Mouse (Mus musculus) left cerebral cortex, postnatal 4 days (tissue): ENCODE results near the gene Mgst3. TPM values are rescaled to one million over a fixed set of nuclear protein-coding genes. Genes with fewer than 3 reads are reported as not detected.
A peak's percentile ranks its signal among the peaks of the same experiment; 100 is the strongest.

ENCODE experiments used
- DNase-seq: peaks from one replicate; pipeline ENCODE4 v3.0.0-alpha.2; 2022
- intact Hi-C: fragments of 180-260 bp; cut with DNase I; formaldehyde crosslinking; loops from one replicate; pipeline ENCODE4 v1.15.1; 2025
- total RNA-seq, 2 experiments: library from RNA; stranded (reverse); gene quantifications; 2 replicates each; pipeline ENCODE4 v1.2.3; 2021

Gene Mgst3
- 100 to 1,000 TPM; 119 to 121 TPM for total RNA-seq

GRCm38 (mm10) chr1:167393683-167394492 lies at the start of gene Mgst3:
TSS of gene Mgst3 (minus strand) at chr1:167393841.
- intact Hi-C loops = no loop called here
- peak; percentile 95 for DNase-seq

- intact Hi-C loops = no loop called here
- DNase-seq = no peak
These were observed 44.7 kb upstream of the Mgst3 start for GRCm38 (mm10) chr1:167438231-167438885.

- DNase-seq = no peak
- intact Hi-C loops = no loop called here
These were observed 43.5 kb upstream of the Mgst3 start for GRCm38 (mm10) chr1:167437091-167437490.

- DNase-seq = no peak
- intact Hi-C loops = no loop called here
These were observed 42.7 kb upstream of the Mgst3 start for GRCm38 (mm10) chr1:167436186-167436975.

- no peak for DNase-seq
- intact Hi-C loops = no loop called here
These were observed 41.3 kb upstream of the Mgst3 start for GRCm38 (mm10) chr1:167434931-167435330.

GRCm38 (mm10) chr1:167430976-167431676 lies 37.5 kb upstream of the Mgst3 start:
- intact Hi-C loops = no loop called here
- no peak for DNase-seq

- intact Hi-C loops = no loop called here
- no peak for DNase-seq
These were observed 33.0 kb upstream of the Mgst3 start for GRCm38 (mm10) chr1:167426681-167427080.

- intact Hi-C loops = no loop called here
These were observed 31.9 kb upstream of the Mgst3 start for GRCm38 (mm10) chr1:167425572-167425971.

GRCm38 (mm10) chr1:167422501-167423240 lies 29.0 kb upstream of the Mgst3 start:
- DNase-seq = no peak
- intact Hi-C loops = no loop called here

More at GRCm38 (mm10) chr1:167425572-167425971, 31.9 kb upstream of the Mgst3 start:
- no peak for DNase-seq

- DNase-seq = peak; percentile 78
- intact Hi-C loops = loop anchor here (1.0 to 10.0 kb wide), 2 partner anchors 222 to 510 kb away; no protein-coding TSS in a partner anchor
These were observed 21.2 kb upstream of the Mgst3 start for GRCm38 (mm10) chr1:167414846-167415245.

GRCm38 (mm10) chr1:167411991-167412715 lies 18.5 kb upstream of the Mgst3 start:
- no peak for DNase-seq
- intact Hi-C loops = loop anchor here (10.0 kb wide), 1 partner anchor 513 kb away; no protein-coding TSS in a partner anchor

- no peak for DNase-seq
- intact Hi-C loops = no loop called here
These were observed 16.0 kb upstream of the Mgst3 start for GRCm38 (mm10) chr1:167409601-167410000.

- intact Hi-C loops = no loop called here
- DNase-seq = no peak
These were observed 11.6 kb upstream of the Mgst3 start for GRCm38 (mm10) chr1:167405237-167405636.

- DNase-seq = peak; percentile 5
- intact Hi-C loops = no loop called here
These were observed 360 bp downstream of the Mgst3 start for GRCm38 (mm10) chr1:167393281-167393680.

GRCm38 (mm10) chr1:167392687-167393086 lies 954 bp downstream of the Mgst3 start:
- intact Hi-C loops = no loop called here
- DNase-seq = peak; percentile 5

- DNase-seq = no peak
- intact Hi-C loops = no loop called here
These were observed 1.5 kb downstream of the Mgst3 start for GRCm38 (mm10) chr1:167392031-167392640.

- no peak for DNase-seq
- intact Hi-C loops = no loop called here
These were observed 2.4 kb downstream of the Mgst3 start for GRCm38 (mm10) chr1:167391241-167391640.

GRCm38 (mm10) chr1:167390381-167390780 lies 3.3 kb downstream of the Mgst3 start:
- intact Hi-C loops = no loop called here
- no peak for DNase-seq

- intact Hi-C loops = no loop called here
These were observed 4.1 kb downstream of the Mgst3 start for GRCm38 (mm10) chr1:167389584-167389983.

More at GRCm38 (mm10) chr1:167389584-167389983, 4.1 kb downstream of the Mgst3 start:
- DNase-seq = no peak
